Mouse (Mus musculus) small intestine, adult 2 months (tissue): ENCODE results near the gene Tceanc2.

Experiments used
- CTCF ChIP-seq: fragments of 200-500 bp; IDR thresholded peaks from 2 replicates; pipeline ENCODE4 v1.5.1; 2012; ENCODE audit warnings: low read depth, mild to moderate bottlenecking, control low read depth, inconsistent platforms, low read length, moderate library complexity, mixed read lengths; ENCODE audit not compliant: insufficient replicate concordance, insufficient read length; ENCODE audit errors: extremely low read depth
- POLR2A ChIP-seq: fragments of 200-500 bp; IDR thresholded peaks from 2 replicates; pipeline ENCODE4 v1.6.1; 2012; ENCODE audit warnings: low read depth, mild to moderate bottlenecking, control low read depth, inconsistent platforms, low read length, moderate library complexity

DNA sequence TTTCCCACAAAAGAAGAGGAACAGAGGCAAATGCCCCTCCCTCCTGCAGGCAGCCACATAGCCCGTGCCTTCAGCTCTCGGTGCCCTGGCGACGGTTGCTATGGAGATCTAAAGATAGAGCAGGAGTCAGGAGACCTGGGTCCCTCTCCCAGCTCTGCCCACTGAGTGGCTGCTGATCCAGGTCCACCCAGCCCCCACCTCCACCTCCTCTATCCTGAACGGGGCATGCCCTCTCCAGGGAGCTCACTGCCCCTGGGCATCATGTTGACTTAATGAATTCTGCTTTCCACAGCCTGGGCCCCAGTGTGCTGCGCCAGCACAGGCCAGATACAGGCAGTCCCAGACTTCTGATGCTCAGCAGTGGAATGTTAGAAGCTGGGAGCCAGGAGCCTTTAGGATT lies 94.1 kb downstream of the Tceanc2 start:
- TF ChIP-seq CTCF (no peak), POLR2A (no peak)
